Comparison of ENCODE assay signal across 8 mouse cellular contexts in genomic region chr1:52146214-52146970, GRCm38 (mm10). TPM values are rescaled to one million over a fixed set of nuclear protein-coding genes. Genes with fewer than 3 reads are reported as not detected.
DNase-seq lines count a peak whose midpoint lies in the region; ATAC-seq and TF ChIP-seq lines count a peak whose summit lies in the region.

No protein-coding gene starts in this region.

- H3K36me3 ChIP-seq in midbrain, embryonic 10.5 days: peaks cover 3% of the 10 kb centered on the region; the same call in 1 of the 2 replicates
- H3K36me3 ChIP-seq in stomach, embryonic 15.5 days: peaks cover 6% of the 10 kb centered on the region

- H3K9ac ChIP-seq in stomach, embryonic 15.5 days: no peak overlapping the region

- H3K4me3 ChIP-seq in left cerebral cortex, adult 2 months: no peak overlapping the region
- no peak overlapping the region for H3K4me3 ChIP-seq in midbrain, embryonic 10.5 days
- H3K4me3 ChIP-seq in stomach, embryonic 15.5 days (replicated peaks): no peak overlapping the region

- intact Hi-C loops in left cerebral cortex, adult 2 months (cut with DNase I): loop anchor here (2.0 to 5.0 kb wide), 2 partner anchors 152 to 486 kb away; partner anchors contain the start of gene Nemp2

- WGBS in midbrain, embryonic 10.5 days: 58% methylated on average over 12 of the region's 12 CpGs
- 56% methylated on average over 12 of the region's 12 CpGs for WGBS in stomach, embryonic 15.5 days

- peaks cover 34% of the 10 kb centered on the region for H3K4me1 ChIP-seq in midbrain, embryonic 10.5 days
- peaks cover 15% of the 10 kb centered on the region; the same call in 1 of the 2 replicates for H3K4me1 ChIP-seq in stomach, embryonic 15.5 days

- TF ChIP-seq CTCF in left cerebral cortex, adult 2 months (IDR thresholded peaks at IDR 0.05): peak; percentile 77

- H3K27me3 ChIP-seq in midbrain, embryonic 10.5 days (ENCODE audit: low read depth, poor library complexity, severe bottlenecking): no peaks in the 10 kb centered on the region
- no peaks in the 10 kb centered on the region for H3K27me3 ChIP-seq in stomach, embryonic 15.5 days (replicated peaks)

- H3K4me2 ChIP-seq in stomach, embryonic 15.5 days: no peak overlapping the region

- no peaks in the 10 kb centered on the region for H3K9me3 ChIP-seq in midbrain, embryonic 10.5 days (replicated peaks)
- no peaks in the 10 kb centered on the region for H3K9me3 ChIP-seq in stomach, embryonic 15.5 days

- H3K27ac ChIP-seq in left cerebral cortex, adult 2 months: no peak overlapping the region
- no peak overlapping the region for H3K27ac ChIP-seq in midbrain, embryonic 10.5 days (replicated peaks)
- H3K27ac ChIP-seq in stomach, embryonic 15.5 days: no peak overlapping the region

- peak; percentile 53 for DNase-seq in kidney, adult 18-20 months
- DNase-seq in kidney, adult 11 months: no peak
- DNase-seq in WW6 (ENCODE audit: low read depth, low spot score): peak; percentile 28
- DNase-seq in embryo, embryonic 10 days (ENCODE audit: low spot score): peak; percentile 88
- peak; percentile 68 for DNase-seq in heart, postnatal 4 days
- DNase-seq in left cerebral cortex, adult 2 months (ENCODE audit: extremely low spot score in 1 of 2, low spot score in 2 of 2): peak; percentile 57 to 64
- peak; percentile 47 for DNase-seq in midbrain, embryonic 10.5 days (ENCODE audit: low spot score)

- peak; percentile 62; the same call in 1 of the 2 replicates for ATAC-seq in stomach, embryonic 15.5 days (ENCODE audit: insufficient read depth, low FRiP score, low read depth)

RNA-seq across cellular contexts. Expression of gene Stat1, which starts 27.2 kb away (rescaled TPM):
- total RNA-seq in heart, postnatal 4 days (2021): 10 to 100 TPM; 21.1 to 22.6 TPM
- total RNA-seq in left cerebral cortex, adult 2 months (2021): 10 to 100 TPM; 18.0 to 18.3 TPM
- polyA plus RNA-seq in midbrain, embryonic 10.5 days (2016; fragmentation: Nextera tagmentation; extraction: Ambion mirVana): 11.2 and 14.6 TPM in 2 replicates
- polyA plus RNA-seq in stomach, embryonic 15.5 days (2015; fragmentation: Nextera tagmentation; extraction: Ambion mirVana): 24.9 and 25.1 TPM in 2 replicates
